Mouse (Mus musculus) liver, embryonic 14.5 days (tissue): ENCODE measurements around the gene Slco2a1.
A peak's percentile ranks its signal among the peaks of the same experiment; 100 is the strongest.

Experiments
- CTCF ChIP-seq: IDR thresholded peaks from 2 replicates; pipeline ENCODE4 v1.5.1; 2016; ENCODE audit warnings: antibody characterized with exemption, low read depth, control low read depth
- EP300 ChIP-seq: IDR thresholded peaks from 2 replicates; pipeline ENCODE4 v1.6.1; 2016; ENCODE audit warnings: antibody characterized with exemption, low read depth

GRCm38 (mm10) chr9:103092248-103092647 is 103.7 kb downstream of the Slco2a1 start:
- peak; percentile 96 for TF ChIP-seq CTCF
- TF ChIP-seq EP300 = no peak
